Mouse (Mus musculus) lung, embryonic 14.5 days (tissue): ENCODE measurements around the gene Pafah2. TPM values are rescaled to one million over a fixed set of nuclear protein-coding genes. Genes with fewer than 3 reads are reported as not detected.

Experiments used
- ATAC-seq: fragments of 200-750 bp; cut with Nextera tagmentation; 2 replicates; pipeline ENCODE4 v1.8.0; 2017; ENCODE audit warnings: mild to moderate bottlenecking, moderate TSS enrichment, moderate library complexity; ENCODE audit not compliant: insufficient read depth
- DNase-seq: peaks from one replicate; pipeline ENCODE4 v3.0.0-alpha.2; 2015
- H3K27ac ChIP-seq: fragments of 300-500 bp; sonication (generic); 2 replicates; pipeline ENCODE4 v1.5.1; 2014; ENCODE audit warnings: low read depth, mild to moderate bottlenecking, moderate library complexity
- H3K27me3 ChIP-seq: fragments of 300-500 bp; sonication (generic); 2 replicates; pipeline ENCODE4 v1.6.1; 2014; ENCODE audit warnings: low read length, control low read depth; ENCODE audit not compliant: insufficient read depth
- H3K36me3 ChIP-seq: fragments of 300-500 bp; sonication (generic); 2 replicates; pipeline ENCODE4 v1.6.1; 2014; ENCODE audit warnings: control low read depth; ENCODE audit not compliant: insufficient read depth
- H3K4me1 ChIP-seq: fragments of 300-500 bp; sonication (generic); 2 replicates; pipeline ENCODE4 v1.6.1; 2014; ENCODE audit warnings: antibody characterized with exemption, control low read depth; ENCODE audit not compliant: insufficient read depth
- H3K4me2 ChIP-seq: fragments of 300-500 bp; sonication (generic); 2 replicates; pipeline ENCODE4 v1.6.1; 2014; ENCODE audit warnings: mild to moderate bottlenecking
- H3K4me3 ChIP-seq: fragments of 300-500 bp; sonication (generic); 2 replicates; pipeline ENCODE4 v1.5.1; 2014; ENCODE audit warnings: low read depth, low read length
- H3K9ac ChIP-seq: fragments of 300-500 bp; sonication (generic); 2 replicates; pipeline ENCODE4 v1.6.1; 2014
- H3K9me3 ChIP-seq: fragments of 300-500 bp; sonication (generic); 2 replicates; pipeline ENCODE4 v1.6.1; 2016; ENCODE audit warnings: low read depth, low read length, control low read depth
- CTCF ChIP-seq: IDR thresholded peaks from 2 replicates; pipeline ENCODE4 v1.5.1; 2016; ENCODE audit warnings: antibody characterized with exemption, low read depth
- WGBS: fragments of 180-500 bp; shearing (Covaris S2); extraction: QIAGEN DNeasy Blood & Tissue Kit; methylation state at CpG from one replicate; pipeline ENCODE4 v1.1.7; 2014; 5-methylcytosine and 5-hydroxymethylcytosine counted together
- polyA plus RNA-seq: library from polyadenylated mRNA; unstranded; fragments of >200 nt; fragmentation: Nextera tagmentation; extraction: Ambion mirVana; gene quantifications from 2 replicates; pipeline ENCODE4 v1.2.1, GENCODE M21; 2014

The Pafah2 gene
- polyA plus RNA-seq, 1 experiment from 2014 or later, result 10.5 TPM

GRCm38 (mm10) chr4:134352261-134352707, 43.8 kb upstream of the Pafah2 start:
- Histone ChIP-seq H3K9me3 (no peaks in the 10 kb centered on the region), H3K4me1 (no peaks in the 10 kb centered on the region), H3K4me3 (no peak overlapping the region), H3K9ac (no peak overlapping the region), H3K4me2 (no peak overlapping the region), H3K36me3 (no peaks in the 10 kb centered on the region), H3K27ac (no peak overlapping the region), H3K27me3 (no peaks in the 10 kb centered on the region)
- TF ChIP-seq CTCF, result no peak
- DNase-seq, result no peak
- ATAC-seq, result no peak
- WGBS, result 72% methylated on average over 12 of the region's 12 CpGs

- no peak overlapping the region for H3K27ac ChIP-seq
- no peak overlapping the region for H3K9ac ChIP-seq
- WGBS, result 56% methylated on average over 7 of the region's 7 CpGs
- DNase-seq (no peak), ATAC-seq (no peak)
- no peak overlapping the region for H3K4me2 ChIP-seq
- H3K9me3 ChIP-seq, result no peaks in the 10 kb centered on the region
- H3K27me3 ChIP-seq, result no peaks in the 10 kb centered on the region
- no peak for TF ChIP-seq CTCF
- H3K4me1 ChIP-seq, result no peaks in the 10 kb centered on the region
- H3K36me3 ChIP-seq, result no peaks in the 10 kb centered on the region
- H3K4me3 ChIP-seq, result no peak overlapping the region
Observed at GRCm38 (mm10) chr4:134352929-134353328, 43.2 kb upstream of the Pafah2 start.

GRCm38 (mm10) chr4:134353527-134354409, 42.4 kb upstream of the Pafah2 start:
- ATAC-seq, result no peak
- TF ChIP-seq CTCF, result no peak
- no peaks in the 10 kb centered on the region for H3K27me3 ChIP-seq
- no peaks in the 10 kb centered on the region for H3K36me3 ChIP-seq
- WGBS, result 59% methylated on average over 5 of the region's 5 CpGs
- no peak overlapping the region for H3K27ac ChIP-seq
- H3K9me3 ChIP-seq, result no peaks in the 10 kb centered on the region
- no peak overlapping the region for H3K4me3 ChIP-seq
- H3K4me2 ChIP-seq, result no peak overlapping the region
- DNase-seq, result no peak
- H3K9ac ChIP-seq, result no peak overlapping the region
- H3K4me1 ChIP-seq, result no peaks in the 10 kb centered on the region

GRCm38 (mm10) chr4:134355841-134356452, 40.2 kb upstream of the Pafah2 start:
- no peak for TF ChIP-seq CTCF
- H3K27me3 ChIP-seq, result no peaks in the 10 kb centered on the region
- H3K36me3 ChIP-seq, result no peaks in the 10 kb centered on the region
- H3K27ac ChIP-seq, result peak overlapping the region; percentile 16; the same call in 1 of the 2 replicates
- H3K9ac ChIP-seq, result no peak overlapping the region
- no peak overlapping the region for H3K4me3 ChIP-seq
- 0 out of 2 replicates have a peak overlapping the region, but pooled peaks have one; percentile 10 for H3K4me2 ChIP-seq
- no peaks in the 10 kb centered on the region for H3K4me1 ChIP-seq
- DNase-seq, result peak; percentile 17
- WGBS, result 31% methylated on average over 16 of the region's 16 CpGs
- ATAC-seq, result no peak
- no peaks in the 10 kb centered on the region for H3K9me3 ChIP-seq

GRCm38 (mm10) chr4:134356591-134357460, 39.3 kb upstream of the Pafah2 start:
- Histone ChIP-seq H3K4me3 (no peak overlapping the region), H3K27me3 (no peaks in the 10 kb centered on the region), H3K27ac (no peak overlapping the region), H3K4me2 (peak overlapping the region; percentile 39), H3K4me1 (no peaks in the 10 kb centered on the region), H3K36me3 (no peaks in the 10 kb centered on the region), H3K9ac (no peak overlapping the region), H3K9me3 (no peaks in the 10 kb centered on the region)
- 15% methylated on average over 22 of the region's 22 CpGs for WGBS
- TF ChIP-seq CTCF, result peak; percentile 98
- ATAC-seq, result peak; percentile 47; the same call in 1 of the 2 replicates
- peak; percentile 89 for DNase-seq

GRCm38 (mm10) chr4:134357461-134357771, 38.7 kb upstream of the Pafah2 start:
- TF ChIP-seq CTCF, result no peak
- Histone ChIP-seq H3K4me1 (no peaks in the 10 kb centered on the region), H3K4me2 (peak overlapping the region; percentile 39), H3K36me3 (no peaks in the 10 kb centered on the region), H3K9me3 (no peaks in the 10 kb centered on the region), H3K4me3 (no peak overlapping the region), H3K27ac (no peak overlapping the region), H3K27me3 (no peaks in the 10 kb centered on the region), H3K9ac (no peak overlapping the region)
- DNase-seq (no peak), ATAC-seq (0 out of 2 replicates have a peak, but pooled peaks have one; percentile 11)
- WGBS, result 39% methylated on average over 17 of the region's 17 CpGs

- H3K4me2 ChIP-seq, result no peak overlapping the region
- H3K27me3 ChIP-seq, result no peaks in the 10 kb centered on the region
- no peak for ATAC-seq
- H3K36me3 ChIP-seq, result no peaks in the 10 kb centered on the region
- TF ChIP-seq CTCF, result no peak
- H3K9ac ChIP-seq, result no peak overlapping the region
- H3K4me3 ChIP-seq, result no peak overlapping the region
- H3K9me3 ChIP-seq, result no peaks in the 10 kb centered on the region
- no peaks in the 10 kb centered on the region for H3K4me1 ChIP-seq
- no peak for DNase-seq
- H3K27ac ChIP-seq, result no peak overlapping the region
- 77% methylated on average over 6 of the region's 6 CpGs for WGBS
Observed at GRCm38 (mm10) chr4:134359649-134360048, 36.5 kb upstream of the Pafah2 start.
